In the genomic region with DNA sequence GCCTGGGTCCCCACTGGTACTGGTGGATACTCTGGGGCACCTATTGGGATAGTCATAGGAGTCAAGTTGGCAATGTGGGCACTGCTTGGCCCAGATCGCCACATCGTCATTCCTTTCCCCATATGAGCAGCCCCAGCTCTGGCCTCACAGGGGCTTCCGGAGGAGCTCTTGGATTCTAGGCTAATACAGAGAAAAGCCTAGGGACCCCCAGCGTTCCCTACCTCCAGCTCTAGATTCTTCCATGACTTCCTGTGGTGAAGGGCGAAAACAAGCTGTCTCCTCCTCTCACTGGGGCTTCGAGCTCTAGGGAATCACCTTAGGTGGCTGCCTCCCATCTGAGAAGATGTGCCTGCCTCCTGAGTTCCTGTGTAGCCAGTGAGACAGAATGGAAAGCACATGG, we compare ENCODE assay signal across 18 mouse cellular contexts.
DNase-seq lines count a peak whose midpoint lies in the region; ATAC-seq lines count a peak whose summit lies in the region.
"Had no signal": no experiment of that assay in that cellular context is flagged by ENCODE, and none has a peak within 500 bp of the region (broad histone marks: within the 10 kb centered on the region; RNA-seq: fewer than 3 reads in every experiment).

No protein-coding gene starts in this region.

- no peak overlapping the region for H3K9ac ChIP-seq in hindbrain, embryonic 14.5 days
- no peak overlapping the region for H3K9ac ChIP-seq in embryonic facial prominence, embryonic 13.5 days
- H3K9ac ChIP-seq in embryonic facial prominence, embryonic 15.5 days: no peak overlapping the region
- no peak overlapping the region for H3K9ac ChIP-seq in midbrain, embryonic 12.5 days (replicated peaks)
- H3K9ac ChIP-seq: heart, embryonic 12.5 days; kidney, embryonic 15.5 days; limb, embryonic 15.5 days; neural tube, embryonic 12.5 days; stomach, embryonic 15.5 days had no signal

- no peaks in the 10 kb centered on the region for H3K27me3 ChIP-seq in hindbrain, embryonic 10.5 days (ENCODE audit: insufficient read depth, poor library complexity, severe bottlenecking)
- H3K27me3 ChIP-seq in hindbrain, embryonic 14.5 days (ENCODE audit: control insufficient read depth, insufficient read depth, low read length): no peaks in the 10 kb centered on the region
- H3K27me3 ChIP-seq in embryonic facial prominence, embryonic 13.5 days: no peaks in the 10 kb centered on the region
- H3K27me3 ChIP-seq in embryonic facial prominence, embryonic 15.5 days: no peaks in the 10 kb centered on the region
- H3K27me3 ChIP-seq in midbrain, embryonic 12.5 days: no peaks in the 10 kb centered on the region
- H3K27me3 ChIP-seq: heart, embryonic 12.5 days; kidney, embryonic 15.5 days; limb, embryonic 15.5 days; neural tube, embryonic 12.5 days; stomach, embryonic 15.5 days had no signal

- WGBS in hindbrain, embryonic 10.5 days: 88% methylated on average over 6 of the region's 6 CpGs
- WGBS in hindbrain, embryonic 14.5 days: 85% methylated on average over 6 of the region's 6 CpGs
- 75% methylated on average over 6 of the region's 6 CpGs for WGBS in embryonic facial prominence, embryonic 13.5 days
- WGBS in embryonic facial prominence, embryonic 15.5 days: 72% methylated on average over 6 of the region's 6 CpGs
- WGBS in midbrain, embryonic 12.5 days: 82% methylated on average over 6 of the region's 6 CpGs

- peak overlapping the region; percentile 64 for H3K27ac ChIP-seq in hindbrain, embryonic 10.5 days
- no peak overlapping the region for H3K27ac ChIP-seq in hindbrain, embryonic 14.5 days
- peak overlapping the region; percentile 44; the same call in 1 of the 2 replicates for H3K27ac ChIP-seq in embryonic facial prominence, embryonic 13.5 days
- peak overlapping the region; percentile 69 for H3K27ac ChIP-seq in embryonic facial prominence, embryonic 15.5 days (replicated peaks)
- peak overlapping the region; percentile 49 for H3K27ac ChIP-seq in midbrain, embryonic 12.5 days (replicated peaks)
- H3K27ac ChIP-seq: kidney, embryonic 15.5 days; limb, embryonic 15.5 days; neural tube, embryonic 12.5 days; stomach, embryonic 15.5 days had no signal

- peaks cover 20% of the 10 kb centered on the region; the same call in 1 of the 2 replicates for H3K36me3 ChIP-seq in hindbrain, embryonic 10.5 days
- H3K36me3 ChIP-seq in hindbrain, embryonic 14.5 days (replicated peaks; ENCODE audit: control insufficient read depth, insufficient read depth): no peaks in the 10 kb centered on the region
- H3K36me3 ChIP-seq in embryonic facial prominence, embryonic 13.5 days: no peaks in the 10 kb centered on the region
- no peaks in the 10 kb centered on the region for H3K36me3 ChIP-seq in embryonic facial prominence, embryonic 15.5 days
- no peaks in the 10 kb centered on the region for H3K36me3 ChIP-seq in midbrain, embryonic 12.5 days
- H3K36me3 ChIP-seq: heart, embryonic 12.5 days; limb, embryonic 15.5 days; neural tube, embryonic 12.5 days; stomach, embryonic 15.5 days had no signal

- ATAC-seq in hindbrain, embryonic 14.5 days (ENCODE audit: low FRiP score): no peak
- ATAC-seq in embryonic facial prominence, embryonic 13.5 days (ENCODE audit: insufficient number of reproducible peaks, insufficient read depth, low FRiP score, low TSS enrichment, low read depth): no peak
- ATAC-seq in embryonic facial prominence, embryonic 15.5 days (ENCODE audit: insufficient number of reproducible peaks, low FRiP score, low TSS enrichment, low read depth): no peak
- ATAC-seq in midbrain, embryonic 12.5 days (ENCODE audit: low FRiP score, low read depth): no peak
- ATAC-seq: intestine, embryonic 16.5 days had no signal

- H3K4me3 ChIP-seq in hindbrain, embryonic 10.5 days: no peak overlapping the region
- no peak overlapping the region for H3K4me3 ChIP-seq in hindbrain, embryonic 14.5 days (replicated peaks; ENCODE audit: low read length)
- no peak overlapping the region for H3K4me3 ChIP-seq in embryonic facial prominence, embryonic 13.5 days
- H3K4me3 ChIP-seq in embryonic facial prominence, embryonic 15.5 days (replicated peaks): no peak overlapping the region
- H3K4me3 ChIP-seq in midbrain, embryonic 12.5 days: no peak overlapping the region
- H3K4me3 ChIP-seq: heart, embryonic 12.5 days; kidney, embryonic 15.5 days; limb, embryonic 15.5 days; neural tube, embryonic 12.5 days; stomach, embryonic 15.5 days had no signal

- no peak overlapping the region for H3K4me2 ChIP-seq in hindbrain, embryonic 14.5 days (replicated peaks)
- H3K4me2 ChIP-seq in embryonic facial prominence, embryonic 13.5 days: no peak overlapping the region
- no peak overlapping the region for H3K4me2 ChIP-seq in embryonic facial prominence, embryonic 15.5 days (replicated peaks)
- no peak overlapping the region for H3K4me2 ChIP-seq in midbrain, embryonic 12.5 days (replicated peaks)
- H3K4me2 ChIP-seq: heart, embryonic 12.5 days; kidney, embryonic 15.5 days; limb, embryonic 15.5 days; neural tube, embryonic 12.5 days; stomach, embryonic 15.5 days had no signal

- DNase-seq in hindbrain, embryonic 10.5 days (ENCODE audit: low spot score): no peak
- DNase-seq in hindbrain, embryonic 14.5 days (ENCODE audit: low spot score): no peak
- no peak for DNase-seq in lung, postnatal 10 days
- no peak for DNase-seq in thymus, postnatal 10 days (ENCODE audit: low spot score in 2 of 2)
- DNase-seq: adrenal gland, postnatal 36 days; gastrocnemius, postnatal 36 days; layer of hippocampus, postnatal 36 days; right cerebral cortex, postnatal 14 days; thymus, postnatal 25 days had no signal

- no peaks in the 10 kb centered on the region for H3K9me3 ChIP-seq in hindbrain, embryonic 10.5 days
- no peaks in the 10 kb centered on the region for H3K9me3 ChIP-seq in hindbrain, embryonic 14.5 days (ENCODE audit: control insufficient read depth, low read length)
- no peaks in the 10 kb centered on the region for H3K9me3 ChIP-seq in embryonic facial prominence, embryonic 13.5 days
- no peaks in the 10 kb centered on the region for H3K9me3 ChIP-seq in embryonic facial prominence, embryonic 15.5 days (replicated peaks)
- H3K9me3 ChIP-seq in midbrain, embryonic 12.5 days: no peaks in the 10 kb centered on the region
- H3K9me3 ChIP-seq: heart, embryonic 12.5 days; kidney, embryonic 15.5 days; limb, embryonic 15.5 days; neural tube, embryonic 12.5 days; stomach, embryonic 15.5 days had no signal

- H3K4me1 ChIP-seq in hindbrain, embryonic 10.5 days (replicated peaks): peaks cover 42% of the 10 kb centered on the region
- 0 out of 2 replicates have a peak, but pooled peaks cover 10% of the 10 kb centered on the region for H3K4me1 ChIP-seq in hindbrain, embryonic 14.5 days (replicated peaks; ENCODE audit: control insufficient read depth, insufficient read depth, low read length)
- H3K4me1 ChIP-seq in embryonic facial prominence, embryonic 13.5 days: peaks cover 29% of the 10 kb centered on the region
- peaks cover 22% of the 10 kb centered on the region for H3K4me1 ChIP-seq in embryonic facial prominence, embryonic 15.5 days
- peaks cover 34% of the 10 kb centered on the region for H3K4me1 ChIP-seq in midbrain, embryonic 12.5 days
